Mouse (Mus musculus) liver, embryonic 14.5 days (tissue): ENCODE measurements around the gene Opcml. TPM values are rescaled to one million over a fixed set of nuclear protein-coding genes. Genes with fewer than 3 reads are reported as not detected.

Experiments
- ATAC-seq: fragments of 200-750 bp; cut with Nextera tagmentation; 2 replicates; pipeline ENCODE4 v1.8.0; 2017; ENCODE audit warnings: moderate number of reproducible peaks, mild to moderate bottlenecking, moderate library complexity; ENCODE audit not compliant: insufficient read depth
- DNase-seq, 3 experiments: peaks; one replicate each; pipeline ENCODE4 v3.0.0-alpha.2; 2012 to 2013; ENCODE audit warnings: low read depth in 3 of 3, low spot score in 3 of 3
- H3K27ac ChIP-seq: fragments of 300-500 bp; sonication (generic); 2 replicates; pipeline ENCODE4 v1.5.1; 2014; ENCODE audit warnings: moderate library complexity, mild to moderate bottlenecking, control low read depth, inconsistent platforms
- H3K27me3 ChIP-seq: fragments of 300-500 bp; sonication (generic); 2 replicates; pipeline ENCODE4 v1.6.1; 2014; ENCODE audit warnings: mild to moderate bottlenecking, low read length, moderate library complexity; ENCODE audit not compliant: control insufficient read depth, insufficient read depth
- H3K36me3 ChIP-seq: fragments of 300-500 bp; sonication (generic); replicated peaks from 2 replicates; pipeline ENCODE4 v1.6.1; 2014; ENCODE audit warnings: low read depth; ENCODE audit not compliant: control insufficient read depth, insufficient read depth
- H3K4me1 ChIP-seq, 2 experiments: fragments of 200-500 bp in 1 of 2; fragments of 300-500 bp in 1 of 2; sonication (generic) in 1 of 2; replicated peaks; 2 replicates each; pipeline ENCODE4 v1.6.1; 2012 to 2014; ENCODE audit warnings: antibody characterized with exemption in 1 of 2, inconsistent platforms in 1 of 2, low read length in 1 of 2; ENCODE audit not compliant: control insufficient read depth in 2 of 2, insufficient read depth in 2 of 2
- H3K4me2 ChIP-seq: fragments of 300-500 bp; sonication (generic); 2 replicates; pipeline ENCODE4 v1.6.1; 2014; ENCODE audit warnings: low read depth, mild to moderate bottlenecking, control low read depth, moderate library complexity
- H3K4me3 ChIP-seq, 2 experiments: fragments of 200-500 bp in 1 of 2; fragments of 300-500 bp in 1 of 2; sonication (generic) in 1 of 2; 2 replicates each; pipeline ENCODE4 v1.5.1; 2012 to 2014; ENCODE audit warnings: low read depth in 2 of 2, low read length in 2 of 2, mild to moderate bottlenecking in 2 of 2, control low read depth in 1 of 2, inconsistent platforms in 1 of 2, moderate library complexity in 1 of 2; ENCODE audit not compliant: insufficient read depth in 1 of 2
- H3K9ac ChIP-seq: fragments of 300-500 bp; sonication (generic); replicated peaks from 2 replicates; pipeline ENCODE4 v1.6.1; 2014; ENCODE audit warnings: mild to moderate bottlenecking, control low read depth, moderate library complexity
- H3K9me3 ChIP-seq: fragments of 300-500 bp; sonication (generic); 2 replicates; pipeline ENCODE4 v1.6.1; 2016; ENCODE audit warnings: low read length, mixed read lengths; ENCODE audit not compliant: control insufficient read depth
- CTCF ChIP-seq: IDR thresholded peaks from 2 replicates; pipeline ENCODE4 v1.5.1; 2016; ENCODE audit warnings: antibody characterized with exemption, low read depth, control low read depth
- EP300 ChIP-seq: IDR thresholded peaks from 2 replicates; pipeline ENCODE4 v1.6.1; 2016; ENCODE audit warnings: antibody characterized with exemption, low read depth
- WGBS: fragments of 180-500 bp; shearing (Covaris S2); extraction: QIAGEN DNeasy Blood & Tissue Kit; methylation state at CpG from one replicate; pipeline ENCODE4 v1.1.7; 2014; ENCODE audit not compliant: insufficient replicate concordance; 5-methylcytosine and 5-hydroxymethylcytosine counted together
- polyA plus RNA-seq, 2 experiments: library from polyadenylated mRNA; depleted of rRNA in 1 of 2; stranded (reverse) in 1 of 2; unstranded in 1 of 2; fragments of >200 nt; fragmentation: Nextera tagmentation in 1 of 2; extraction: Ambion mirVana in 1 of 2; gene quantifications; 2 replicates each; pipeline versions ENCODE4 v1.2.1 to v1.2.3; 2012 to 2014

The Opcml gene
- polyA plus RNA-seq, 2 experiments = 0.03 TPM; not detected in 1

DNA sequence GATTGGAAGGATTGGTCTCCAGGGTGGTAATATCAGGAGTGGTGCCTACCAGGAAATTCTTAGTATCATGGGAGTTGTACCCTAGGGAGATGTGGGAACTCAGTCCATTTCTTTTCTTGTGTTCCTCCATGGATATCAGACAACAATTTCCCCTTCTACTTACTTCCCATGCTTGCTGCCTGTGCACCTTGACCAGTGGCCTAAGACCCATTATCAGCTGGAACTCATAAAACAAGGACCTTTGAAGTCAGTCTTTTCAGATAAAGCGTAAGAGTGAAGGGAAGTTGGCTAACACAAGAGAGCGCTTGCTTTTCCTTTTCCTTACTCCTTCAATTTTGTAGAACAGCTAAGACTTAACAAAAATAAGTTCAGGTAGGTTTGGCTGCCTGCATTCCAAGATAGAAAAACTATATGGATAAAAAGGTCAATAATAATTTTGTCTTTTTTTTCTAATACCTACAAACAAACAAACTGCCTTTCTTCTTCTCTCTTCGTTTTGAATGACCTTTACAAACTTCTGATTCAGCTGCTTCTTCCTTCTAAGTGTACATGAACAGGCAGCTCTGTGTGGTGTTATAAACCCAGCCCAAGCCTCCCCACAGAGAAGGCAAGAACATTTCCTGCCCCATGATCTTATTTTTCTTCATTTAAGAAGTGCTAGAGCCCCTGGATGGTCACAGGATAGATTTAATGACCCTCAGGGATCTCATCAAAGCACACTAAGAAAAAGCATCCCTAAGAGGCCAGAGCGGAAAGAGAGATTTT lies 387.7 kb downstream of the Opcml start:
- no peak overlapping the region for H3K9ac ChIP-seq
- no peak overlapping the region for H3K4me3 ChIP-seq
- 53% methylated on average over 4 of the region's 4 CpGs for WGBS
- no peaks in the 10 kb centered on the region for H3K36me3 ChIP-seq
- H3K4me1 ChIP-seq = no peaks in the 10 kb centered on the region
- no peaks in the 10 kb centered on the region for H3K9me3 ChIP-seq
- no peak overlapping the region for H3K27ac ChIP-seq
- no peak for DNase-seq
- H3K4me2 ChIP-seq = no peak overlapping the region
- ATAC-seq = no peak
- TF ChIP-seq CTCF (no peak), EP300 (no peak)
- no peaks in the 10 kb centered on the region for H3K27me3 ChIP-seq

- Histone ChIP-seq H3K9me3 (no peaks in the 10 kb centered on the region), H3K4me1 (no peaks in the 10 kb centered on the region), H3K4me2 (no peak overlapping the region), H3K4me3 (no peak overlapping the region), H3K9ac (no peak overlapping the region), H3K27me3 (no peaks in the 10 kb centered on the region), H3K27ac (no peak overlapping the region), H3K36me3 (no peaks in the 10 kb centered on the region)
- TF ChIP-seq CTCF (no peak), EP300 (no peak)
- 51% methylated on average over 7 of the region's 7 CpGs for WGBS
- ATAC-seq (no peak), DNase-seq (no peak)
Measured at GRCm38 (mm10) chr9:28181916-28182315, 391.3 kb downstream of the Opcml start.

DNA sequence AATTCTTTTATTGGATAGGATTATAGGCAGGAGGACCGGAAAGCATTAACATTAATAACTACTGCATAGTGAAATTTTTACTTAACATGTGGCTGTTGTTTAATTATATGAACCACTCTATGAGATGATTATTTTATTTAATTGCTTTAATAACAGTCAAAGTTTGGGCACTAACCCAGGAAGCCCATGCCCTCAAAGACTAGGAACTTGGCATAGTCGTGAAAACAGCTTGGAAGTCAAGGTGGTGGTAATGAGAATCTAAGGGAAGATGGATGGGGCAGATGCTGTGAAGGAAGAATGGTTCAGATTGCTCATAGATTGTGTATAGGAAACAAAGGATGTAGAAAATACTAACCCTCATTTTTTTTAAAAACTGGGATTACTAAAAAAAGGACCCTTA lies 399.7 kb downstream of the Opcml start:
- H3K4me3 ChIP-seq = no peak overlapping the region
- H3K27ac ChIP-seq = no peak overlapping the region
- 58% methylated on average over 2 of the region's 2 CpGs for WGBS
- no peak overlapping the region for H3K9ac ChIP-seq
- TF ChIP-seq CTCF = no peak
- TF ChIP-seq EP300 = no peak
- no peak for DNase-seq
- no peaks in the 10 kb centered on the region for H3K27me3 ChIP-seq
- ATAC-seq = no peak
- H3K9me3 ChIP-seq = no peaks in the 10 kb centered on the region
- H3K36me3 ChIP-seq = no peaks in the 10 kb centered on the region
- no peak overlapping the region for H3K4me2 ChIP-seq
- no peaks in the 10 kb centered on the region for H3K4me1 ChIP-seq

DNA sequence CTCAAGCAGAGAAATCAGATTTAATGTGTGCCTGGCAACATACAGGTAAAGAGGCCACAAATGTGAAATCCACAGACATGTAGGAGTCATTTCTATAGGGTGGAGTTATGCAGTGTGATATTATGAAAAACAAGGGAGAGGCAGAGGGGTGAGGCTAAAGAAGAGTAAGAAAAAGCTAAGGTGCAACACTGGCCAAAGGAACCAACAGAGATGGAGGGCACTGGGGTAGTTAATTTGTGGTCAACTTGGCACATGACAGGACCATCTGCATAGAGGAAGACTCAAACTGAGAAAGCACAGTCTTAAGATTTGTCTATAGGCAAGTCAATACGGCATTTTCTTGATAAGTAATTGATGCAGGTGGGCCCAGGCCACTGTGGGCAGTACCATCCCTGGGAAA lies 400.2 kb downstream of the Opcml start:
- WGBS = 31% methylated on average over 1 of the region's 1 CpGs
- Histone ChIP-seq H3K27ac (no peak overlapping the region), H3K27me3 (no peaks in the 10 kb centered on the region), H3K9ac (no peak overlapping the region), H3K4me3 (no peak overlapping the region), H3K4me1 (no peaks in the 10 kb centered on the region), H3K9me3 (no peaks in the 10 kb centered on the region), H3K4me2 (no peak overlapping the region), H3K36me3 (no peaks in the 10 kb centered on the region)
- ATAC-seq = no peak
- DNase-seq = no peak
- no peak for TF ChIP-seq CTCF
- no peak for TF ChIP-seq EP300

- TF ChIP-seq EP300 (no peak), CTCF (no peak)
- no peaks in the 10 kb centered on the region for H3K9me3 ChIP-seq
- H3K27ac ChIP-seq = no peak overlapping the region
- no peaks in the 10 kb centered on the region for H3K4me1 ChIP-seq
- ATAC-seq (no peak), DNase-seq (no peak)
- no peak overlapping the region for H3K4me3 ChIP-seq
- no peaks in the 10 kb centered on the region for H3K36me3 ChIP-seq
- no peaks in the 10 kb centered on the region for H3K27me3 ChIP-seq
- WGBS = 67% methylated on average over 2 of the region's 2 CpGs
- no peak overlapping the region for H3K4me2 ChIP-seq
- H3K9ac ChIP-seq = no peak overlapping the region
Measured at GRCm38 (mm10) chr9:28196550-28196949, 406.0 kb downstream of the Opcml start.
